Mouse (Mus musculus) A20 (cell line): ENCODE measurements at regions not wholly inside any gene's neighbourhood (a gene's known extent, or its start where the extent isn't known, plus 50 kb on each side); places are given as distances from the start of the nearest gene placed in this dataset.
"Not testable (repeated sequence)": the region's sequence is repeated elsewhere in the genome, so short reads cannot be mapped to it uniquely, and the experiment has no call there.

ENCODE experiments used
- DNase-seq: peaks from one replicate; pipeline ENCODE4 v3.0.0-alpha.2; 2011; ENCODE audit warnings: low read depth, low spot score

DNA sequence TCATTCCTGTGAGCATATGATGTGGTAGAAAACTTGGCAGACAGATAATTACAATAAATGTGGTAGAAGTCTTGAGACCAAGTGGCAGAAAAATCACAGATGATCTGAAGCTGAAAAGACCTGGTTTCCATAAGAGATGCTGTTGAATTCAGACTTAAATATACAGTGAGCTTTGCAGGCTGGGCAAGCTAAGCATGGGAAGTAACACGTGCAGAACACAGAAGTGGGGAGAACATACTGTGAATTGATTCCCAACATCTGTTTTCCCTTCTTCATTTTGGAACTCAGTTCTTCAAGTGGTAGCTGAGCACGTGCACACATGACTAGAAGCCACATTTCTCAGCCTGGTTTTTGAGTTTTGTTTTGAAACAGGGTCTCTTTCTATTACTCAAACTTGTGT is 157.8 kb downstream of the Mterf1b start:
- no peak for DNase-seq

DNA sequence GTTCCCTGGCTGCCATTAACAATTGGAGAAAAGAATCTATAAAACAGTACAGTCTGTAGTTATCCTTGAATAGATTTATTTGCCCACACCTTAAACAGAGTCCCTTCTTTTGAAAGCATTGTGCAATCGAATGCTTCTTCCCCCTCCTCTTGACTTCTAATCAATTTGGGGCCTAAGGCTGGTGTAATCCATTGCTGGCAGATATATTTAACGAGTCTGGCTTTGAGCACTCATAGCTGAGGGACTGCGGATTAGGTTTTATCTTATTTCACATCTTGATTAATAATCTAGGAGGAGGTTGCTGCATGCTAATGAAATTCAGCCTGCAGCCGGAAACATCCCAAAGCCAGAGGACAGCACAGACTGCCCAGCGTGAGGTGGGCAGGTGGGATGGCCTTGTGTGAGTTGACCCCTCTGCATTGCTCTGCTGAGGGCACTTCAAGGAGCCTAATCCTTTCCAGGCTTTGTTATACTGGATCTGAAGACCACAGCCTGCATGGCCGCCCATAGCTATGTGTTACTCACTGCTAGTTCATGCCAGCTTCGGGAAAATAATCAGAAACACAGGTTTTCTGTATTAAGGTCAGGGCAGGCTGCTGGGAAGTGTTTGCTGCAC is 163.6 kb downstream of the Mterf1b start:
- DNase-seq: no peak

DNA sequence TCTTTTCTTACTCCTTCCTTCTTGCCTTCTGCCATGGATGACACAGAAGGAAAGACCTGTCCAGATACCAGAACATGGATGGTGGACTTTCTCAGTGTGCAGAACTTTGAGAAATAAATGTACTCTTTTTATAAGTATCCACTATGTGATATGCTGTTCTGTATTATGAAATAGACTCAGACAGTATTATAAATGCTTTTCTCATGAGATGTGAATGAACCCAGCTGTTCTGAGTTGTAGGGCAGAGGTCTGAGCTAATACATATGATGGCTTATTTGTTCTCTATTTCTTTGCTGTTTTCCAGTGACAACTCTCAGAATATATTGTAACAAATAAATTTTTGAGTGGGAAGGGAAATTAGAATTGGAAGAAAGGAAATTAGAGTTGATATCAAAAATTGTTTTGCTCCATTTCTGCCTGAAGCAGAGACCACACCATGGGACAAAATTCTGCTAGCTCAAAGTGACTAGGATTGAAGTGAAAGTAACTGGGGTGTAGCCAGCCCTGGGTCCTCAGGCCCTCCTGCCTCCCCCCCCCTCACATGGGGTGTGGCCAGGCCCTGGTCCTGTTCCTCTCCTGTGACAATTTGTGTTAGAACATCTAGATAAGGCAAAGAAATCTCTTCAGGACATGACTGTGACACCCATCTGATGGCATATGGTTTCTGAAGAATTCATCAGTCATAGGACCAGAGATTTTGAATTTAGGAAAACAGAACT is 164.5 kb downstream of the Mterf1b start:
- DNase-seq: not testable (repeated sequence)

DNA sequence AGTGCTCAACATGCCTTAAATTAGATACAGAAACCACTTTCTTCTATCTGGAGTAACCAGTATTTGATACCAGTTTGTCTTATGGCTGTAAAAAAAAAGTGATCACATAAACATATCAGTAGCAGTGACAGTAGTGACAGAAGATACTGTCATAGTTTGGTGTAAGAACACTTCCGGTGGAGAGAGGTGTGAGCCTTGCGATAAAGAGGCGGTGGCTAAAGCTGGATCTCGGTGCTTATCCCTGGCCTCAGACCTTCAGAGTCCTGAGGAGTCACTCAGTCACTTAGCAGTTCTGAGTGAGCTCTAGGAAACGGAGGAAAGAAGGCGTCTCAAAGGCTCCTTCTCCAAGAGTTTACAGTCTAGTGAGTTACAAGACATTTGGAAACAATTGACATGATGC is 169.4 kb downstream of the Mterf1b start:
- not testable (repeated sequence) for DNase-seq

DNA sequence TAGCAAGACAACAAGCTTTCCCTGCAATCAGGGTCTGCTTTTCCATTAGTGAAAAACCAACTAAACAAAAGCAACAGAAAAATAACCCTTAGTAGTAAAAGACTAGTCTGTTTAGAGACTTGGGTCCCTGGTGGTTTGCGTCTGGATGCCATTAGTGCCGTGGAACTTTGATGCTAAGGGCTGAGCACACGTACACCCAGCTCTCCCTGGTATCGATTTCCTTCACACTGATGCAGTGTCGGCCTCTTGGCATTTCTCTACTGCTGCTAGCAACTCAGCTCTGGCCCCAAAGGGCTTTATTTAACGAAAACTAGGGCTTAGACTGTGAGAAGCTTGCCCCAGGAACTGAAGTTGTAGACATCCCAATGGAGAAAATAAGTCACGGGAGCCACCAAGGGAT is 192.6 kb downstream of the Mterf1b start:
- DNase-seq: not testable (repeated sequence)

DNA sequence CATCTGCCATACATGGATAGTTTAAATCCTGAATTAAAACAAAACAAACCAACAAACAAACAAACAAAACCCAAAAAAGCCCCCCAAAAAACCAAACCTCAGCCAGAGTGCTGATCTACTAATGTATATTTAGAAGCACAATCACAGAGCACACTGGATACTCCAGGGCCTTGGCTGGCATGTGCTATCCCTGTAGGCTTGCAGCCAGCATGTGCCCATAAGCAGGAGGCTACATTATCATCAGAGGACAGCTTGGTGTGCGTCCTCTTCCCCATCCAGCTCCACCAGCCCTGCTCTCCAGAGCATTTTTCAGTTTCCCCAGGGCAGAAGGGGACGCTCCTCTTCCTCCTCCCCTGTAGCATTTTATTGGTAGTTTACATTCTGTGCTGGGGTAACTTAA is 198.9 kb downstream of the Mterf1b start:
- DNase-seq: no peak

DNA sequence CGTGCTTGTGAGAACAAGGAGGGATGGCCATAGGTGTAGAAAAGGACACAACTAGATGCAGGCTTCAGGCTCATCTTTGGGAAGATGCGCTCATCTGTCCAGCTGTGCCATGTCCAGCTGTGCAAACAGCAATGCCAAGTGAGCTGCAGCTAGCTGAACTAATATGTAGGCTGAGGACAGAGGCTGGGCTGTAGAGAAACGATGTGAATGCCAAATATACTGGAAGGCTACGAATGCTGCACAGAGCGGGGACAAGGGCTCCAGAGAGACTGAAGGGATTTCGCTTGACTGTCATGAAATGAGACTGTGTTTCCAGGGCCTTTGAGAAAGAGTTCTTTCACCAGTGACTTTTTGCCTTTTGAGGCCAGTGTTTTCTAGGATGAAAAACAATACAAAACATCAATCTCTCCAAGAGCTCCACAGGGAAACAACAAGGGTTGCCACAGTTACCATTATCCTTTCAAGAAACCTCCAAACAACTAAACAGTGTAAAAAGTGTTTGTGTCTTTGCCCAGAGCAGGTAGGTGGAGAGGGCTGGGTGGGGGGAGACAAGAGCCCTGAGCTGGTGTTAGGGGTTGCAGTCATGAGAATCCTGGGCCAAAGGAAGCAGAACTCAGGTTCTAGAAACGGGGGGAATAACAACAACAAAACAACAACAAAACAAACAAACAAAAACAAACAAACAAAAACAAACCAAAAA is 202.3 kb downstream of the Mterf1b start:
- DNase-seq: not testable (repeated sequence)

DNA sequence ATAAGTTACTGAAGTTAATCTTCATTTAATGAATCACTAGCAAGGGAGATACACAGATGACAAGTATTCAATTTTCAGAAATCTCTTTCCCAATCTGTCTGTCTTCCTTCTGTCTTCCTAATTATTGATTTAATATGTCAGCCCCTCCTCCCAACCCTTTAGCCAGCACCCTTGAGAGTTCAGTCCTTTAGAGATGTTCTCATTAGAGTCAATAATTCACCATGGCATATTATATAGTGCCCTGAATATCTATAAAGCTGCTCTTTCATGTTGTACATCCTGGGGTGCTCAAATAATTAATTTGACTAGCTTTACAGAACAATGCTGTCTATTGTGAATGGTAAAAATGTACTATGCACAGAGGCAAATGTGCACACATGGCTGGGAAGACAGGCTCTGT is 205.9 kb downstream of the Mterf1b start:
- DNase-seq: no peak

DNA sequence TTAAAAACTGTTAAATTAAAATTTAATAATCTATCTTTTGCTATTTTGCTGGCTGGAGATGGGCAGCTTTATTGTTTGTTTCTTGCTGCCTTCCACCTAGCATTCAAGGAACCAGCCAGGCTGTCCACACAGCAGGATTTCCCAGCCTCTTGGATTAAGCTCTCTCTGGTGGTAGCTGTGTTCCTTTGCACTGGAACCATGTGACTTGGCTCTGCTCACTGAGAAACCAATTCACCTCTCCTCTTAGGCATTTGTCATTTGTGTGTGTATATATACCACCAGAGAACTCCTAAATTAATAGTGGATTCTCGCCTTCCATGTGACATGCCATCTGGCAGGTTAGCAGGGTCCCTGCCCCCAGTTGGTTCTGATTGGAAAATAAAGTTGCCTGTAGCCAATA is 225.6 kb downstream of the Mterf1b start:
- no peak for DNase-seq
